In genomic region chr16:35627992-35628607, GRCm38 (mm10) we compare ENCODE assay signal across 9 mouse cellular contexts.
DNase-seq lines count a peak whose midpoint lies in the region; ATAC-seq lines count a peak whose summit lies in the region.
"Had no signal": no experiment of that assay in that cellular context is flagged by ENCODE, and none has a peak within 500 bp of the region (broad histone marks: within the 10 kb centered on the region; RNA-seq: fewer than 3 reads in every experiment).

No protein-coding gene starts in this region.

- ATAC-seq in midbrain, embryonic 12.5 days (ENCODE audit: low FRiP score, low read depth): peak; percentile 51
- no peak; the same call in 1 of the 2 replicates for ATAC-seq in erythroid progenitor cell, adult 5-6 weeks (replicated peaks; ENCODE audit: low FRiP score, poor library complexity, severe bottlenecking)

- no peaks in the 10 kb centered on the region for H3K9me3 ChIP-seq in midbrain, embryonic 12.5 days
- H3K9me3 ChIP-seq: limb, embryonic 13.5 days had no signal

- no peak overlapping the region for H3K4me2 ChIP-seq in midbrain, embryonic 12.5 days (replicated peaks)
- H3K4me2 ChIP-seq: limb, embryonic 13.5 days had no signal

- no peak overlapping the region for H3K9ac ChIP-seq in midbrain, embryonic 12.5 days (replicated peaks)
- H3K9ac ChIP-seq: limb, embryonic 13.5 days had no signal

- peak; percentile 64 for DNase-seq in adipocyte (ENCODE audit: low spot score)
- peak; percentile 76 for DNase-seq in cerebellum, adult 9-11 months
- peak; percentile 69 to 76 for DNase-seq in frontal cortex, postnatal 36 days (ENCODE audit: low spot score in 2 of 2)
- DNase-seq in induced T-regulatory cell, adult 2 months (ENCODE audit: low read depth): peak; percentile 60
- peak; percentile 78 to 89 for DNase-seq in left cerebral cortex, adult 18-20 months (ENCODE audit: low spot score in 2 of 2)
- peak; percentile 13 to 70 for DNase-seq in spleen, adult 18-20 months

- no peak overlapping the region for H3K4me3 ChIP-seq in midbrain, embryonic 12.5 days
- H3K4me3 ChIP-seq: limb, embryonic 13.5 days had no signal

- 41% methylated on average over 10 of the region's 10 CpGs for WGBS in midbrain, embryonic 12.5 days

- H3K36me3 ChIP-seq in midbrain, embryonic 12.5 days: peaks cover 44% of the 10 kb centered on the region
- H3K36me3 ChIP-seq: limb, embryonic 13.5 days had no signal

- 0 out of 2 replicates have a peak overlapping the region, but pooled peaks have one; percentile 12 for H3K27ac ChIP-seq in midbrain, embryonic 12.5 days (replicated peaks)
- H3K27ac ChIP-seq: limb, embryonic 13.5 days had no signal

- H3K4me1 ChIP-seq in midbrain, embryonic 12.5 days: peaks cover 32% of the 10 kb centered on the region

- no peaks in the 10 kb centered on the region for H3K27me3 ChIP-seq in midbrain, embryonic 12.5 days
